Mouse (Mus musculus): ENCODE measurements around the gene Xkr8.

GRCm38 (mm10) chr4:132735894-132736293 is 3.5 kb upstream of the Xkr8 start:
- TF ChIP-seq POLR2AphosphoS2 (IDR thresholded peaks at IDR 0.05; ENCODE audit: insufficient read length, low read depth): no peak
- no peak for TF ChIP-seq POLR2A (IDR thresholded peaks at IDR 0.05; ENCODE audit: insufficient read length, low read depth)
- TF ChIP-seq USF1 (IDR thresholded peaks at IDR 0.05; ENCODE audit: low read depth): no peak
- TF ChIP-seq REST (IDR thresholded peaks at IDR 0.05; ENCODE audit: insufficient read depth, insufficient read length): no peak
- no peak for TF ChIP-seq TCF12 (IDR thresholded peaks at IDR 0.05; ENCODE audit: insufficient read depth, poor library complexity, severe bottlenecking)
- no peak for TF ChIP-seq TCF3 (IDR thresholded peaks at IDR 0.05; ENCODE audit: insufficient read length, low read depth)
- TF ChIP-seq MAX (IDR thresholded peaks at IDR 0.05; ENCODE audit: low read depth): no peak
- no peak for TF ChIP-seq CEBPB (IDR thresholded peaks at IDR 0.05; ENCODE audit: insufficient read depth, poor library complexity, severe bottlenecking)
